Mouse (Mus musculus): Measurements from ENCODE around the gene Oosp2.

The Oosp2 gene

GRCm38 (mm10) chr19:11604603-11605002 lies 55.8 kb downstream of the Oosp2 start, which contains the start of gene Ms4a6d:
TSS of gene Ms4a6d (minus strand) at chr19:11604849.
- no peak for DNase-seq (ENCODE audit: low spot score)

DNA sequence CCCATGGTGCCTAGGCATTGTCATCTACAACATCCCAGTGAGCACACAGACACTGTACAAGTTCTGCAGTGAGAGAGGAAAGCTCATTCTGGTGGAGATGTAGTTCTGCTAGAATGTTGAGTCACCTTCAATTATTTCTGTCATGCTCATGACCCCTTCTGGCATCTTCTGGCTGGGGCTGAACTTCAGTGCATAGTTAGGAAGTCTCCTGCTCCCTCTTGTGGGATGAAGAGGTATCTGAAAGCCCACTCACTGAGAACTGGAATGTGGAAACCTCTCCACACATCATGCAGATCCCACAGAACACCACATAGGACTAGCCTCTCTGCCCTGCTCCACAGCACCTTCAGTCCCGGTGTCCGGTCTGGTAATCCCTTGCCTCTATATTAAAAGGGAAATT lies 58.3 kb downstream of the Oosp2 start:
- DNase-seq (ENCODE audit: low spot score): no peak

- no peak for DNase-seq (ENCODE audit: low spot score)
These were observed 59.0 kb downstream of the Oosp2 start for GRCm38 (mm10) chr19:11601349-11601748.

Measured in testis, postnatal 10 days (tissue).